8 mouse cellular contexts compared by ENCODE assay signal in the genomic region with DNA sequence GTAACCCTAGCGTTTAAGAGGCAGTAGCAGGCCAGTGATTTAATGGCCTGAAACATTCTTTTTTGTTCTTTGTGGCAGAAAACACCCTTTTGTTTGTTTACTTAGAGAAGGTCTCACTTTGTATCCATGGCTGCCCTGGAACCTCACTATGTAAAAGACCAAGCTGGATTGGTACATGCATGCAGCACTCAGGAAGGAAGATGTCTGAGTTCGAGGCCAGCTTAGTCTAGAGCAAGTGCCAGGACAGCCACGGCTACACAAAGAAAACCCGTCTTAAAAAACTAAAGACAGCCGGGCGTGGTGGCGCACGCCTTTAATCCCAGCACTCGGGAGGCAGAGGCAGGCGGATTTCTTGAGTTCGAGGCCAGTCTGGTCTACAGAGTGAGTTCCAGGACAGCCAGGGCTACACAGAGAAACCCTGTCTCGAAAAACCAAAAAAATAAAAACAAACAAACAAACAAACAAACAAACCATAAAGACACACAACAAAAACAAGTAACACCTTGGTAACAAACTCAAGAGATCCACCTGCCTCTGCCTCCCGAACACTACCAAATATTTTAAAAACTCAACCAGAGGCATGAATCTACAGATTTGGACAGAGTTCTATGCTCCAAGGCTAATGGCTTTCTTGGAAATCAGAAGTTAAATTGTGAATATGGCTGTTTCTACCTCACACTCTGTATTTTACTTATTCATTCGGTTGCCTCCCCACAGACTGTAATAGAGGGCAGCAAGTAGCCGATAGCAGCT. TPM values are rescaled to one million over a fixed set of nuclear protein-coding genes. Genes with fewer than 3 reads are reported as not detected.
A peak's percentile ranks its signal among the peaks of the same experiment; 100 is the strongest.
DNase-seq lines count a peak whose midpoint lies in the region; ATAC-seq and TF ChIP-seq lines count a peak whose summit lies in the region.

No protein-coding gene starts in this region.

- WGBS in heart, embryonic 15.5 days, result 75% methylated on average over 15 of the region's 15 CpGs
- WGBS in forebrain, embryonic 16.5 days, result 76% methylated on average over 14 of the region's 15 CpGs
- 76% methylated on average over 14 of the region's 15 CpGs for WGBS in macrophage (ENCODE audit: missing documents)

- intact Hi-C loops in heart, postnatal 10 days (cut with DNase I), result loop anchor here (5.0 kb wide), 1 partner anchor 182 kb away; a partner anchor contains a TSS

- H3K36me3 ChIP-seq in heart, embryonic 15.5 days, result no peaks in the 10 kb centered on the region
- H3K36me3 ChIP-seq in ES-E14 (ENCODE audit: control insufficient read depth, insufficient read depth, low read length, poor library complexity, severe bottlenecking) (no peaks in the 10 kb centered on the region), macrophage (ENCODE audit: inconsistent target) (no peaks in the 10 kb centered on the region)
- H3K36me3 ChIP-seq in forebrain, embryonic 16.5 days (ENCODE audit: control insufficient read depth, insufficient read depth), result no peaks in the 10 kb centered on the region

- peak overlapping the region; percentile 65 for H3K9ac ChIP-seq in heart, embryonic 15.5 days
- peak overlapping the region; percentile 87 for H3K9ac ChIP-seq in ES-E14 (ENCODE audit: insufficient read depth, low read depth, low read length, poor library complexity, severe bottlenecking)
- H3K9ac ChIP-seq in forebrain, embryonic 16.5 days (replicated peaks; ENCODE audit: low read depth, low read length), result peak overlapping the region; percentile 83

- peak overlapping the region; percentile 93 for H3K27ac ChIP-seq in heart, embryonic 15.5 days
- H3K27ac ChIP-seq in ES-E14 (ENCODE audit: insufficient read depth, low read depth, low read length, poor library complexity, severe bottlenecking) (peak overlapping the region; percentile 91), macrophage (peak overlapping the region; percentile 84)
- peak overlapping the region; percentile 95 for H3K27ac ChIP-seq in forebrain, embryonic 16.5 days (ENCODE audit: low read length)

- H3K4me3 ChIP-seq in heart, embryonic 15.5 days, result peak overlapping the region; percentile 88
- H3K4me3 ChIP-seq in ES-E14 (ENCODE audit: insufficient read depth in 1 of 2, low read depth in 1 of 2, low read length in 2 of 2, poor library complexity in 1 of 2, severe bottlenecking in 1 of 2) (peak overlapping the region; percentile 81 to 83), macrophage (ENCODE audit: inconsistent target) (peak overlapping the region; percentile 73)
- peak overlapping the region; percentile 92 for H3K4me3 ChIP-seq in forebrain, embryonic 16.5 days (replicated peaks; ENCODE audit: low read length)

- H3K27me3 ChIP-seq in heart, embryonic 15.5 days, result no peaks in the 10 kb centered on the region
- H3K27me3 ChIP-seq in forebrain, embryonic 16.5 days (replicated peaks; ENCODE audit: control insufficient read depth, insufficient read depth, low read length), result no peaks in the 10 kb centered on the region

- in situ Hi-C loops in ES-E14 (cut with MboI; ENCODE audit: low sequenced_read_pairs in 2 of 2, unreplicated experiment in 2 of 2), result no loop called here

- H3K4me2 ChIP-seq in heart, embryonic 15.5 days, result peak overlapping the region; percentile 70
- peak overlapping the region; percentile 76 for H3K4me2 ChIP-seq in forebrain, embryonic 16.5 days (ENCODE audit: low read length)

- no peaks in the 10 kb centered on the region for H3K9me3 ChIP-seq in heart, embryonic 15.5 days (replicated peaks)
- no peaks in the 10 kb centered on the region for H3K9me3 ChIP-seq in ES-E14 (ENCODE audit: control insufficient read depth, insufficient read depth, low read depth, low read length)
- H3K9me3 ChIP-seq in forebrain, embryonic 16.5 days (ENCODE audit: control insufficient read depth, low read length), result no peaks in the 10 kb centered on the region

- H3K4me1 ChIP-seq in heart, embryonic 15.5 days (replicated peaks), result peaks cover 17% of the 10 kb centered on the region
- peaks cover 2 to 4% of the 10 kb centered on the region in 2 experiments; a peak in 2 of 4 replicates for H3K4me1 ChIP-seq in ES-E14 (ENCODE audit: control insufficient read depth in 2 of 2, insufficient read depth in 2 of 2, low read length in 2 of 2, poor library complexity in 1 of 2)
- H3K4me1 ChIP-seq in forebrain, embryonic 16.5 days (replicated peaks; ENCODE audit: control insufficient read depth, insufficient read depth, low read length), result peaks cover 29% of the 10 kb centered on the region

- no peak for ATAC-seq in heart, embryonic 15.5 days (replicated peaks; ENCODE audit: insufficient number of reproducible peaks, insufficient read depth, low FRiP score, low read depth)
- ATAC-seq in forebrain, embryonic 16.5 days, result no peak

- DNase-seq in heart, postnatal 10 days, result no peak
- DNase-seq in ES-E14 (ENCODE audit: low read depth, low spot score), result no peak
- DNase-seq in urinary bladder, postnatal 25 days (ENCODE audit: low spot score), result no peak
- no peak for DNase-seq in thymus, postnatal 0 days (ENCODE audit: low spot score)
- no peak for DNase-seq in embryo, embryonic 11 days

- H3K79me2 ChIP-seq in macrophage (ENCODE audit: inconsistent target), result peaks cover 36% of the 10 kb centered on the region

TF ChIP-seq in ES-E14, 5 proteins besides CTCF, POLR2A, EP300 and RAD21:
- TF ChIP-seq HCFC1 (IDR thresholded peaks at IDR 0.05; ENCODE audit: borderline replicate concordance, insufficient read depth, low read length), result no peak
- TF ChIP-seq ZC3H11A (IDR thresholded peaks at IDR 0.05; ENCODE audit: borderline replicate concordance, low read depth, low read length), result no peak
- TF ChIP-seq CHD2 (IDR thresholded peaks at IDR 0.05; ENCODE audit: low read depth, low read length), result no peak
- TF ChIP-seq ZNF384 (IDR thresholded peaks at IDR 0.05; ENCODE audit: low read depth, low read length), result no peak
- TF ChIP-seq MAFK (IDR thresholded peaks at IDR 0.05; ENCODE audit: insufficient read depth, low read depth, low read length), result no peak

RNA-seq across cellular contexts. Expression of a gene that starts 0.9 kb away (rescaled TPM):
- polyA plus RNA-seq in heart, embryonic 15.5 days (2015; fragmentation: Nextera tagmentation; extraction: Ambion mirVana), result 39.6 and 57.4 TPM in 2 replicates
- 10 to 100 TPM; 55.6 to 59.8 TPM for total RNA-seq in heart, postnatal 10 days (2021)
- 104 and 122 TPM in 2 replicates for total RNA-seq in ES-E14 (2012; rRNA removed)
- 162 and 165 TPM in 2 replicates for polyA plus RNA-seq in forebrain, embryonic 16.5 days (2015; fragmentation: Nextera tagmentation; extraction: Ambion mirVana)
- 100 to 1,000 TPM; 103 to 272 (median 156) TPM for total RNA-seq in macrophage (2018; cell fraction: chromatin; rRNA removed)
- total RNA-seq in macrophage (2018; cell fraction: cytosol; rRNA removed), result 10 to 100 TPM; 53.9 to 94.0 (median 73.8) TPM
- total RNA-seq in macrophage (2018; cell fraction: nucleus; rRNA removed), result 100 to 1,000 TPM in 17 of 26 experiments, 10 to 100 TPM in 9; 78.1 to 137 (median 108) TPM
- 55.9 to 76.6 TPM (median 68.5 TPM) in 3 replicates for polyA plus RNA-seq in macrophage (2018)
- 62.3 and 71.5 TPM in 2 replicates for polyA plus RNA-seq in thymus, postnatal 0 days (2015; fragmentation: Nextera tagmentation; extraction: Ambion mirVana)

RNA-seq across cellular contexts. Expression of a gene that starts 22.4 kb away (rescaled TPM):
- 12.0 and 16.5 TPM in 2 replicates for polyA plus RNA-seq in heart, embryonic 15.5 days (2015; fragmentation: Nextera tagmentation; extraction: Ambion mirVana)
- total RNA-seq in heart, postnatal 10 days (2021), result 1 to 10 TPM; 6.8 to 7.9 TPM
- total RNA-seq in ES-E14 (2012; rRNA removed), result 22.8 and 23.6 TPM in 2 replicates
- polyA plus RNA-seq in forebrain, embryonic 16.5 days (2015; fragmentation: Nextera tagmentation; extraction: Ambion mirVana), result 22.7 and 24.8 TPM in 2 replicates
- 10 to 100 TPM in 19 of 26 experiments, 1 to 10 TPM in 7; 2.7 to 38.9 (median 17.0) TPM for total RNA-seq in macrophage (2018; cell fraction: chromatin; rRNA removed)
- 10 to 100 TPM in 21 of 26 experiments, 1 to 10 TPM in 5; 6.1 to 15.8 (median 11.6) TPM for total RNA-seq in macrophage (2018; cell fraction: cytosol; rRNA removed)
- 10 to 100 TPM in 21 of 26 experiments, 1 to 10 TPM in 5; 4.8 to 32.4 (median 17.1) TPM for total RNA-seq in macrophage (2018; cell fraction: nucleus; rRNA removed)
- 6.9 to 12.2 TPM (median 7.4 TPM) in 3 replicates for polyA plus RNA-seq in macrophage (2018)
- polyA plus RNA-seq in thymus, postnatal 0 days (2015; fragmentation: Nextera tagmentation; extraction: Ambion mirVana), result 26.8 and 27.2 TPM in 2 replicates

RNA-seq across cellular contexts. Expression of a gene that starts 22.5 kb away (rescaled TPM):
- polyA plus RNA-seq in heart, embryonic 15.5 days (2015; fragmentation: Nextera tagmentation; extraction: Ambion mirVana), result 26.1 and 29.8 TPM in 2 replicates
- 10 to 100 TPM; 45.7 to 45.8 TPM for total RNA-seq in heart, postnatal 10 days (2021)
- total RNA-seq in ES-E14 (2012; rRNA removed), result 22.6 and 24.7 TPM in 2 replicates
- 58.2 and 58.4 TPM in 2 replicates for polyA plus RNA-seq in forebrain, embryonic 16.5 days (2015; fragmentation: Nextera tagmentation; extraction: Ambion mirVana)
- total RNA-seq in macrophage (2018; cell fraction: chromatin; rRNA removed), result 10 to 100 TPM in 7 of 26 experiments, 1 to 10 TPM in 19; 3.4 to 16.0 (median 7.9) TPM
- 10 to 100 TPM; 12.4 to 28.1 (median 21.9) TPM for total RNA-seq in macrophage (2018; cell fraction: cytosol; rRNA removed)
- 10 to 100 TPM in 25 of 26 experiments, 1 to 10 TPM in 1; 9.2 to 30.8 (median 16.4) TPM for total RNA-seq in macrophage (2018; cell fraction: nucleus; rRNA removed)
- 15.8 to 21.9 TPM (median 21.2 TPM) in 3 replicates for polyA plus RNA-seq in macrophage (2018)
- 28.8 and 30.9 TPM in 2 replicates for polyA plus RNA-seq in thymus, postnatal 0 days (2015; fragmentation: Nextera tagmentation; extraction: Ambion mirVana)
